Mouse (Mus musculus) small intestine, adult 2 months (tissue): ENCODE measurements around the gene Hivep1.

Experiments
- CTCF ChIP-seq: fragments of 200-500 bp; IDR thresholded peaks from 2 replicates; pipeline ENCODE4 v1.5.1; 2012; ENCODE audit warnings: low read depth, mild to moderate bottlenecking, control low read depth, inconsistent platforms, low read length, moderate library complexity, mixed read lengths; ENCODE audit not compliant: insufficient replicate concordance, insufficient read length; ENCODE audit errors: extremely low read depth
- POLR2A ChIP-seq: fragments of 200-500 bp; IDR thresholded peaks from 2 replicates; pipeline ENCODE4 v1.6.1; 2012; ENCODE audit warnings: low read depth, mild to moderate bottlenecking, control low read depth, inconsistent platforms, low read length, moderate library complexity

GRCm38 (mm10) chr13:42092392-42093139, 40.7 kb downstream of the Hivep1 start:
- TF ChIP-seq CTCF, result no peak
- no peak for TF ChIP-seq POLR2A
